Mouse (Mus musculus): ENCODE results near the gene Gm5129.

DNA sequence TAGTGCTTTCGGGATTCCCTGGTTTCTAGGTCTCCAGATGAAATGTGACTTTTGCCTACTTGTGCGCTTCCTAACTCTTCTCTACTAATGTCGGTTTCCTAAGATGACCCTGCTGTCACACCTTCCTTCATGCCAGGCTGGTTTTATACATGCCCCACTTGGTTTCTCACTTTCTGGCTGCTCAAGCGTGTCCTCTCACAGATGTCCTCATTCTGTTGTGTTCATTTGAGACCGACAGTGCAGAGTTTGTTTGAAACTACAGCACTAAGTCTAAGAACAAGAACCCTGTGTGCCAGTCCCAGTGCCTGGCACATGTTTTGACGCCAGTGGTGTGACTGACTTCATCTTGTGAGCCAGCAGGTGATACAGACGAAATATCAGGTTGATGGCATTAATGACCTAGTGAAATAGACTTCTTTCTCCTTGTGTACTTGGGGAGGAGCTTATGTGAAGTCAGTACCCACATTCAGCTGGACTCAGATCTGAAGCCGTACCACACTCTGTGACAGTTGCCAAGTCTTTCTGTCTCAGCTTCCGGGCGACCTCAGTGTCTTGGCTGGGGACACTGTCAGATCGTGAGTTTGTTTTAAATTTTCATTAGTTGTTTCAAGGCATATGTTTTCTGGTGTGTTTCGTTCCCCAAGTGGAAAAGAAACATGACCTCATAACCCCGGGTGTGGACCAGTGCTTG lies 37.9 kb upstream of the Gm5129 start:
- no peak for TF ChIP-seq POLR2A (IDR thresholded peaks at IDR 0.05; ENCODE audit: low read depth, low read length)
- no peak for TF ChIP-seq CTCF (conservative IDR thresholded peaks at IDR 0.05; ENCODE audit: insufficient read depth, insufficient read length, low read depth, low read length)
